Mouse (Mus musculus): ENCODE results near the gene Rgs7.

The Rgs7 gene

GRCm38 (mm10) chr1:175174918-175175675, 317.2 kb downstream of the Rgs7 start:
- H3K4me3 ChIP-seq (replicated peaks; ENCODE audit: low read length), result no peak overlapping the region
- no peaks in the 10 kb centered on the region for H3K4me1 ChIP-seq (replicated peaks; ENCODE audit: low read depth, low read length)
- TF ChIP-seq NANOG (IDR thresholded peaks at IDR 0.05; ENCODE audit: borderline replicate concordance, low read length), result no peak
- no peak for TF ChIP-seq CTCF (conservative IDR thresholded peaks at IDR 0.05; ENCODE audit: low read length)
- no peak for TF ChIP-seq POU5F1 (IDR thresholded peaks at IDR 0.05; ENCODE audit: borderline replicate concordance, low read length)
- H3K36me3 ChIP-seq (ENCODE audit: insufficient read depth, low read length), result no peaks in the 10 kb centered on the region
- H3K27me3 ChIP-seq (ENCODE audit: insufficient read depth, low read length), result no peaks in the 10 kb centered on the region
- no peaks in the 10 kb centered on the region for H3K9me3 ChIP-seq (ENCODE audit: low read length)

- H3K27me3 ChIP-seq (ENCODE audit: insufficient read depth, low read length), result no peaks in the 10 kb centered on the region
- no peaks in the 10 kb centered on the region for H3K4me1 ChIP-seq (replicated peaks; ENCODE audit: low read depth, low read length)
- H3K4me3 ChIP-seq (replicated peaks; ENCODE audit: low read length), result no peak overlapping the region
- no peak for TF ChIP-seq CTCF (conservative IDR thresholded peaks at IDR 0.05; ENCODE audit: low read length)
- no peak for TF ChIP-seq POU5F1 (IDR thresholded peaks at IDR 0.05; ENCODE audit: borderline replicate concordance, low read length)
- TF ChIP-seq NANOG (IDR thresholded peaks at IDR 0.05; ENCODE audit: borderline replicate concordance, low read length), result no peak
- H3K36me3 ChIP-seq (ENCODE audit: insufficient read depth, low read length), result no peaks in the 10 kb centered on the region
- H3K9me3 ChIP-seq (ENCODE audit: low read length), result no peaks in the 10 kb centered on the region
These were observed 336.8 kb downstream of the Rgs7 start for GRCm38 (mm10) chr1:175155469-175155868.

GRCm38 (mm10) chr1:175143051-175143450, 349.2 kb downstream of the Rgs7 start:
- H3K36me3 ChIP-seq (ENCODE audit: insufficient read depth, low read length), result no peaks in the 10 kb centered on the region
- TF ChIP-seq CTCF (conservative IDR thresholded peaks at IDR 0.05; ENCODE audit: low read length), result no peak
- no peak for TF ChIP-seq NANOG (IDR thresholded peaks at IDR 0.05; ENCODE audit: borderline replicate concordance, low read length)
- TF ChIP-seq POU5F1 (IDR thresholded peaks at IDR 0.05; ENCODE audit: borderline replicate concordance, low read length), result no peak
- H3K4me1 ChIP-seq (replicated peaks; ENCODE audit: low read depth, low read length), result no peaks in the 10 kb centered on the region
- H3K27me3 ChIP-seq (ENCODE audit: insufficient read depth, low read length), result no peaks in the 10 kb centered on the region
- H3K9me3 ChIP-seq (ENCODE audit: low read length), result no peaks in the 10 kb centered on the region
- H3K4me3 ChIP-seq (replicated peaks; ENCODE audit: low read length), result no peak overlapping the region

GRCm38 (mm10) chr1:175128525-175128924, 363.8 kb downstream of the Rgs7 start:
- no peaks in the 10 kb centered on the region for H3K4me1 ChIP-seq (replicated peaks; ENCODE audit: low read depth, low read length)
- H3K4me3 ChIP-seq (replicated peaks; ENCODE audit: low read length), result no peak overlapping the region
- TF ChIP-seq NANOG (IDR thresholded peaks at IDR 0.05; ENCODE audit: borderline replicate concordance, low read length) (no peak), CTCF (conservative IDR thresholded peaks at IDR 0.05; ENCODE audit: low read length) (no peak), POU5F1 (IDR thresholded peaks at IDR 0.05; ENCODE audit: borderline replicate concordance, low read length) (no peak)
- no peaks in the 10 kb centered on the region for H3K27me3 ChIP-seq (ENCODE audit: insufficient read depth, low read length)
- no peaks in the 10 kb centered on the region for H3K9me3 ChIP-seq (ENCODE audit: low read length)
- no peaks in the 10 kb centered on the region for H3K36me3 ChIP-seq (ENCODE audit: insufficient read depth, low read length)

GRCm38 (mm10) chr1:175124416-175124815, 367.9 kb downstream of the Rgs7 start:
- Histone ChIP-seq H3K4me3 (replicated peaks; ENCODE audit: low read length) (no peak overlapping the region), H3K9me3 (ENCODE audit: low read length) (no peaks in the 10 kb centered on the region), H3K36me3 (ENCODE audit: insufficient read depth, low read length) (no peaks in the 10 kb centered on the region), H3K4me1 (replicated peaks; ENCODE audit: low read depth, low read length) (no peaks in the 10 kb centered on the region), H3K27me3 (ENCODE audit: insufficient read depth, low read length) (no peaks in the 10 kb centered on the region)
- TF ChIP-seq NANOG (IDR thresholded peaks at IDR 0.05; ENCODE audit: borderline replicate concordance, low read length) (no peak), CTCF (conservative IDR thresholded peaks at IDR 0.05; ENCODE audit: low read length) (no peak), POU5F1 (IDR thresholded peaks at IDR 0.05; ENCODE audit: borderline replicate concordance, low read length) (no peak)

GRCm38 (mm10) chr1:175118904-175119555, 373.3 kb downstream of the Rgs7 start:
- no peaks in the 10 kb centered on the region for H3K4me1 ChIP-seq (replicated peaks; ENCODE audit: low read depth, low read length)
- no peaks in the 10 kb centered on the region for H3K27me3 ChIP-seq (ENCODE audit: insufficient read depth, low read length)
- TF ChIP-seq POU5F1 (IDR thresholded peaks at IDR 0.05; ENCODE audit: borderline replicate concordance, low read length), result no peak
- peak; percentile 20 for TF ChIP-seq CTCF (conservative IDR thresholded peaks at IDR 0.05; ENCODE audit: low read length)

GRCm38 (mm10) chr1:175108270-175108860, 383.9 kb downstream of the Rgs7 start:
- Histone ChIP-seq H3K9me3 (ENCODE audit: low read length) (no peaks in the 10 kb centered on the region), H3K36me3 (ENCODE audit: insufficient read depth, low read length) (no peaks in the 10 kb centered on the region), H3K27me3 (ENCODE audit: insufficient read depth, low read length) (no peaks in the 10 kb centered on the region), H3K4me3 (replicated peaks; ENCODE audit: low read length) (no peak overlapping the region), H3K4me1 (replicated peaks; ENCODE audit: low read depth, low read length) (no peaks in the 10 kb centered on the region)
- no peak for TF ChIP-seq NANOG (IDR thresholded peaks at IDR 0.05; ENCODE audit: borderline replicate concordance, low read length)
- no peak for TF ChIP-seq CTCF (conservative IDR thresholded peaks at IDR 0.05; ENCODE audit: low read length)
- no peak for TF ChIP-seq POU5F1 (IDR thresholded peaks at IDR 0.05; ENCODE audit: borderline replicate concordance, low read length)

More at GRCm38 (mm10) chr1:175118904-175119555, 373.3 kb downstream of the Rgs7 start:
- Histone ChIP-seq H3K4me3 (replicated peaks; ENCODE audit: low read length) (no peak overlapping the region), H3K9me3 (ENCODE audit: low read length) (no peaks in the 10 kb centered on the region), H3K36me3 (ENCODE audit: insufficient read depth, low read length) (no peaks in the 10 kb centered on the region)

GRCm38 (mm10) chr1:175106315-175106714, 386.0 kb downstream of the Rgs7 start:
- TF ChIP-seq POU5F1 (IDR thresholded peaks at IDR 0.05; ENCODE audit: borderline replicate concordance, low read length) (no peak), CTCF (conservative IDR thresholded peaks at IDR 0.05; ENCODE audit: low read length) (no peak), NANOG (IDR thresholded peaks at IDR 0.05; ENCODE audit: borderline replicate concordance, low read length) (no peak)
- Histone ChIP-seq H3K36me3 (ENCODE audit: insufficient read depth, low read length) (no peaks in the 10 kb centered on the region), H3K4me3 (replicated peaks; ENCODE audit: low read length) (no peak overlapping the region), H3K27me3 (ENCODE audit: insufficient read depth, low read length) (no peaks in the 10 kb centered on the region), H3K4me1 (replicated peaks; ENCODE audit: low read depth, low read length) (no peaks in the 10 kb centered on the region), H3K9me3 (ENCODE audit: low read length) (no peaks in the 10 kb centered on the region)
